Comparison of ENCODE assay signal across 9 mouse cellular contexts in genomic region chr9:59701094-59701493, GRCm38 (mm10). TPM values are rescaled to one million over a fixed set of nuclear protein-coding genes. Genes with fewer than 3 reads are reported as not detected.
"Had no signal": no experiment of that assay in that cellular context is flagged by ENCODE, and none has a peak within 500 bp of the region (broad histone marks: within the 10 kb centered on the region; RNA-seq: fewer than 3 reads in every experiment).

No protein-coding gene starts in this region.

- H3K9me3 ChIP-seq: liver, embryonic 12.5 days; midbrain, embryonic 13.5 days; stomach, embryonic 15.5 days had no signal

- H3K27me3 ChIP-seq: midbrain, embryonic 13.5 days; stomach, embryonic 15.5 days had no signal

- H3K36me3 ChIP-seq: liver, embryonic 12.5 days; midbrain, embryonic 13.5 days; stomach, embryonic 15.5 days had no signal

- H3K27ac ChIP-seq: liver, embryonic 12.5 days; midbrain, embryonic 13.5 days; stomach, embryonic 15.5 days had no signal

- H3K4me3 ChIP-seq: liver, embryonic 12.5 days; midbrain, embryonic 13.5 days; stomach, embryonic 15.5 days had no signal

- DNase-seq: kidney, adult 8-10 months; kidney, postnatal 25 days; layer of hippocampus, postnatal 36 days; right cerebral cortex, postnatal 14 days; thymus, postnatal 4 days had no signal

- H3K4me1 ChIP-seq: liver, embryonic 12.5 days; midbrain, embryonic 13.5 days; stomach, embryonic 15.5 days had no signal

RNA-seq across cellular contexts. Expression of gene Gramd2, which starts 21.1 kb away (rescaled TPM):
- total RNA-seq: megakaryocyte progenitor cell, adult 5-6 weeks had no signal
